8 mouse cellular contexts compared by ENCODE assay signal in the genomic region with DNA sequence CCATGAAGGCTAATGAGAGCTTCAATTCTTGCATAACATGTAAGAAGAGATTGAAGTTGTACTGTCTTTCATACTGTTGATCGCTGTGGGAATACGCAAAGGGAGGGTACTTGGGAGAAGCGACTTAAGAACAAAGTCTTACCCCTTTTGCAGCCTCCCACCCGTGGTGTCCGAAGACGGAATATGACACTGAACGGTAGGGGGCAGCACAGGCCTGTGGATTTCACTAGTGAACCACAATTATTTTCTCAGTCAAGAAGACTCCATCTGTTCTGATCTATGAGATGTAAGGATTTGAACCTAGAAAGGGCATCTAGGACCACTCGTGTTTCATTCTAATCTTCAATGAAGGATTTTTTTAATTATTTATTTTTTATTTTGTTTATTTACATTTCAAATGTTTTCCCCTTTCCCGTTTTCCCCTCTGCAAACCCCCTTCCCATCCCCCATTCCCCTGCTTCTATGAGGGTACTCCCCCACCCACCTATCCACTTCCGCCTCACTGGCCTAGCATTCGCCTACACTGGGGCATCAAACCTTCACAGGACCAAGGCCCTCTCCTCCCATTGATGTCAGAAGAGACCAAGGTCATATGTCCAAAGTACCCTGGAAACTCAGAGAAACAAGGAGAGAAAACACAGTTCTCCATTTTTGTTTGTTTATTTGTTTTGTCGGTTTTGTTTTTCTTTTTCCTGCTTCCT. TPM values are rescaled to one million over a fixed set of nuclear protein-coding genes. Genes with fewer than 3 reads are reported as not detected.
DNase-seq lines count a peak whose midpoint lies in the region; ATAC-seq and TF ChIP-seq lines count a peak whose summit lies in the region.

No protein-coding gene starts in this region.

- H3K9ac ChIP-seq in kidney, postnatal 0 days (ENCODE audit: low read depth, low read length), result no peak overlapping the region
- H3K9ac ChIP-seq in liver, embryonic 11.5 days (ENCODE audit: low read depth, low read length), result no peak overlapping the region

- no peaks in the 10 kb centered on the region for H3K4me1 ChIP-seq in kidney, postnatal 0 days (replicated peaks; ENCODE audit: insufficient read depth, low read length)
- no peaks in the 10 kb centered on the region for H3K4me1 ChIP-seq in liver, embryonic 11.5 days (replicated peaks; ENCODE audit: control insufficient read depth, insufficient read depth, low read length)
- no peaks in the 10 kb centered on the region for H3K4me1 ChIP-seq in olfactory bulb, adult 2 months (ENCODE audit: control insufficient read depth, insufficient read depth, low read length)

- ATAC-seq in granulocyte monocyte progenitor cell, adult 5-6 weeks (replicated peaks; ENCODE audit: poor library complexity, severe bottlenecking), result peak; percentile 96
- peak; percentile 82 for ATAC-seq in kidney, postnatal 0 days (replicated peaks; ENCODE audit: low FRiP score, low read depth)
- peak; percentile 49; the same call in 1 of the 2 replicates for ATAC-seq in liver, embryonic 11.5 days (replicated peaks; ENCODE audit: low FRiP score)

- H3K9me3 ChIP-seq in kidney, postnatal 0 days (replicated peaks; ENCODE audit: low read length), result no peaks in the 10 kb centered on the region
- H3K9me3 ChIP-seq in liver, embryonic 11.5 days (ENCODE audit: control insufficient read depth, low read length), result no peaks in the 10 kb centered on the region

- WGBS in kidney, postnatal 0 days, result 43% methylated on average over 12 of the region's 12 CpGs
- 50% methylated on average over 12 of the region's 12 CpGs for WGBS in liver, embryonic 11.5 days
- 30% methylated on average over 12 of the region's 12 CpGs for WGBS in olfactory bulb, adult 2 months

- H3K4me2 ChIP-seq in kidney, postnatal 0 days (ENCODE audit: low read length), result no peak overlapping the region
- no peak overlapping the region for H3K4me2 ChIP-seq in liver, embryonic 11.5 days

- H3K4me3 ChIP-seq in kidney, postnatal 0 days (replicated peaks; ENCODE audit: low read depth, low read length), result no peak overlapping the region
- H3K4me3 ChIP-seq in liver, embryonic 11.5 days (ENCODE audit: low read depth, low read length), result no peak overlapping the region
- no peak overlapping the region for H3K4me3 ChIP-seq in olfactory bulb, adult 2 months (ENCODE audit: insufficient read depth, low read depth, low read length)

- no peaks in the 10 kb centered on the region for H3K27me3 ChIP-seq in kidney, postnatal 0 days (ENCODE audit: insufficient read depth, low read length)
- H3K27me3 ChIP-seq in liver, embryonic 11.5 days (replicated peaks; ENCODE audit: control insufficient read depth, insufficient read depth, low read length), result no peaks in the 10 kb centered on the region

- TF ChIP-seq POLR2A in olfactory bulb, adult 2 months (IDR thresholded peaks at IDR 0.05; ENCODE audit: insufficient read depth, low read depth, low read length), result no peak

- peak; percentile 90 for TF ChIP-seq CTCF in kidney, postnatal 0 days (IDR thresholded peaks at IDR 0.05; ENCODE audit: low read depth)
- TF ChIP-seq CTCF in olfactory bulb, adult 2 months (IDR thresholded peaks at IDR 0.05; ENCODE audit: insufficient read depth, low read depth, low read length), result 0 out of 2 replicates have a peak, but pooled peaks have one; percentile 34

- no peak overlapping the region for H3K27ac ChIP-seq in kidney, postnatal 0 days
- H3K27ac ChIP-seq in liver, embryonic 11.5 days (ENCODE audit: low read depth, low read length), result no peak overlapping the region
- H3K27ac ChIP-seq in olfactory bulb, adult 2 months (ENCODE audit: insufficient read depth, low read depth, low read length), result no peak overlapping the region

- no peaks in the 10 kb centered on the region for H3K36me3 ChIP-seq in kidney, postnatal 0 days (ENCODE audit: insufficient read depth, low read length)
- H3K36me3 ChIP-seq in liver, embryonic 11.5 days (ENCODE audit: control insufficient read depth, insufficient read depth, low read length), result no peaks in the 10 kb centered on the region

- peak; percentile 38 for DNase-seq in CD4-positive helper T cell, adult 2 months (ENCODE audit: low read depth, low spot score)
- DNase-seq in adrenal gland, adult 8-10 months, result peak; percentile 74
- peak; percentile 74 for DNase-seq in embryo, embryonic 11.5 days (ENCODE audit: low read depth, low spot score)
- DNase-seq in kidney, postnatal 0 days (ENCODE audit: low spot score), result peak; percentile 90
- DNase-seq in liver, embryonic 11.5 days (ENCODE audit: low spot score), result peak; percentile 65
- DNase-seq in thymus, adult 18-20 months, result peak; percentile 34 to 35

RNA-seq across cellular contexts. Expression of a gene that starts 42.2 kb away (rescaled TPM):
- total RNA-seq in adrenal gland, adult 8-10 months (2022), result 100 to 1,000 TPM; 176 to 205 (median 188) TPM
- 0.45 and 2.1 TPM in 2 replicates for total RNA-seq in granulocyte monocyte progenitor cell, adult 5-6 weeks (2014; fragmentation: Nextera tagmentation)
- total RNA-seq in granulocyte monocyte progenitor cell, adult 5-6 weeks (2017), result 1.3 and 1.9 TPM in 2 replicates
- polyA plus RNA-seq in kidney, postnatal 0 days (2015; fragmentation: Nextera tagmentation; extraction: Ambion mirVana), result 37.1 and 38.7 TPM in 2 replicates
- polyA plus RNA-seq in liver, embryonic 11.5 days (2014; fragmentation: Nextera tagmentation; extraction: Ambion mirVana), result 17.3 and 17.4 TPM in 2 replicates
- polyA plus RNA-seq in olfactory bulb, adult 2 months (2012; ENCODE audit: insufficient read depth, insufficient read length, low replicate concordance, missing spikeins), result not detected in 2 replicates

RNA-seq across cellular contexts. Expression of a gene that starts 42.7 kb away (rescaled TPM):
- total RNA-seq in adrenal gland, adult 8-10 months (2022), result 10 to 100 TPM; 16.3 to 25.0 (median 19.8) TPM
- not detected in 2 replicates for total RNA-seq in granulocyte monocyte progenitor cell, adult 5-6 weeks (2014; fragmentation: Nextera tagmentation)
- total RNA-seq in granulocyte monocyte progenitor cell, adult 5-6 weeks (2017), result 0.04 TPM in 1 of 2 replicates, not detected in the other
- polyA plus RNA-seq in kidney, postnatal 0 days (2015; fragmentation: Nextera tagmentation; extraction: Ambion mirVana), result 8.3 and 8.4 TPM in 2 replicates
- polyA plus RNA-seq in liver, embryonic 11.5 days (2014; fragmentation: Nextera tagmentation; extraction: Ambion mirVana), result 0.71 and 0.77 TPM in 2 replicates
- not detected in 2 replicates for polyA plus RNA-seq in olfactory bulb, adult 2 months (2012; ENCODE audit: insufficient read depth, insufficient read length, low replicate concordance, missing spikeins)

Comparison
In these comparisons a context has a peak if more than half of its experiments do, and no peak if none do; other contexts are left out.
1. DNase-seq: peak in every context shown above with its lines; median percentile 90 in kidney, postnatal 0 days; 74 in adrenal gland, adult 8-10 months; 74 in embryo, embryonic 11.5 days; 65 in liver, embryonic 11.5 days; 38 in CD4-positive helper T cell, adult 2 months; 34 in thymus, adult 18-20 months.